Mouse (Mus musculus) spleen, postnatal 14 days (tissue): ENCODE measurements around the gene Arl11.
"Not testable (repeated sequence)": the region's sequence is repeated elsewhere in the genome, so short reads cannot be mapped to it uniquely, and the experiment has no call there.

Experiments used
- DNase-seq, 2 experiments: peaks; one replicate each; pipeline ENCODE4 v3.0.0; 2021 to 2022; ENCODE audit warnings: low spot score in 2 of 2

The Arl11 gene

GRCm38 (mm10) chr14:61309593-61309992, at the start of gene Arl11:
Gene Arl11, plus strand, starts transcription at chr14:61309753.
- DNase-seq: no peak

GRCm38 (mm10) chr14:61267908-61268475, 41.6 kb upstream of the Arl11 start:
- no peak for DNase-seq

- no peak for DNase-seq
These were observed 34.9 kb upstream of the Arl11 start for GRCm38 (mm10) chr14:61274414-61275198.

GRCm38 (mm10) chr14:61277285-61277684, 32.3 kb upstream of the Arl11 start:
- peak; percentile 20 to 42 for DNase-seq

- no peak for DNase-seq
These were observed 30.8 kb upstream of the Arl11 start for GRCm38 (mm10) chr14:61278676-61279300.

- no peak for DNase-seq
These were observed 20.8 kb upstream of the Arl11 start for GRCm38 (mm10) chr14:61288606-61289286.

- no peak for DNase-seq
These were observed 18.9 kb upstream of the Arl11 start for GRCm38 (mm10) chr14:61290664-61291063.

- DNase-seq: peak; percentile 29 to 54
These were observed 15.4 kb upstream of the Arl11 start for GRCm38 (mm10) chr14:61293884-61294737.

- peak in 1 of 2 experiments; percentile 19 for DNase-seq
These were observed 14.8 kb upstream of the Arl11 start for GRCm38 (mm10) chr14:61294738-61295079.

GRCm38 (mm10) chr14:61299810-61300209, 9.7 kb upstream of the Arl11 start:
- no peak for DNase-seq

- DNase-seq: no peak
These were observed 8.2 kb upstream of the Arl11 start for GRCm38 (mm10) chr14:61301323-61301722.

- no peak for DNase-seq
These were observed 7.1 kb upstream of the Arl11 start for GRCm38 (mm10) chr14:61302428-61302827.

GRCm38 (mm10) chr14:61303969-61304609, 5.5 kb upstream of the Arl11 start:
- DNase-seq: no peak

- no peak for DNase-seq
These were observed 651 bp downstream of the Arl11 start for GRCm38 (mm10) chr14:61310036-61310772.

- no peak for DNase-seq
These were observed 1.4 kb downstream of the Arl11 start for GRCm38 (mm10) chr14:61310963-61311362.

GRCm38 (mm10) chr14:61316861-61317260, 7.3 kb downstream of the Arl11 start:
- DNase-seq: peak in 1 of 2 experiments; percentile 12

GRCm38 (mm10) chr14:61320765-61321164, 11.2 kb downstream of the Arl11 start:
- DNase-seq: no peak

- no peak for DNase-seq
These were observed 11.6 kb downstream of the Arl11 start for GRCm38 (mm10) chr14:61321200-61321599.

- DNase-seq: no peak
These were observed 13.2 kb downstream of the Arl11 start for GRCm38 (mm10) chr14:61322740-61323139.

- DNase-seq: not testable (repeated sequence)
These were observed 17.5 kb downstream of the Arl11 start for GRCm38 (mm10) chr14:61327007-61327406.
